Mouse (Mus musculus) liver, postnatal 0 days (tissue): ENCODE data around the gene Pip5k1a.
"Not testable (repeated sequence)": the region's sequence is repeated elsewhere in the genome, so short reads cannot be mapped to it uniquely, and the experiment has no call there.

Experiments used
- CTCF ChIP-seq: sonication (generic); IDR thresholded peaks from 2 replicates; pipeline ENCODE4 v1.5.1; 2016; ENCODE audit warnings: antibody characterized with exemption, low read depth
- EP300 ChIP-seq: IDR thresholded peaks from 2 replicates; pipeline ENCODE4 v1.6.1; 2016; ENCODE audit warnings: antibody characterized with exemption, low read depth, mild to moderate bottlenecking

GRCm38 (mm10) chr3:95020956-95021355 is 85.8 kb downstream of the Pip5k1a start:
- TF ChIP-seq EP300, CTCF: not testable (repeated sequence)
